Mouse (Mus musculus) activated CD4-positive, CD25-positive, alpha-beta regulatory T cell (primary cell): ENCODE measurements around the gene Nipal1. TPM values are rescaled to one million over a fixed set of nuclear protein-coding genes. Genes with fewer than 3 reads are reported as not detected.

Experiments used
- polyA plus RNA-seq, 2 experiments: library from polyadenylated mRNA; unstranded; fragments of 100-300 nt; shearing (Covaris generic); gene quantifications; one replicate each; pipeline ENCODE4 v1.2.1; 2017

Gene Nipal1
- 10 to 100 TPM; 22.6 to 37.3 TPM for polyA plus RNA-seq

GRCm38 (mm10) chr5:72647418-72647907 is at the start of gene Nipal1:
Nipal1 (plus strand) TSS chr5:72647795.

GRCm38 (mm10) chr5:72644175-72644574 is 3.4 kb upstream of the Nipal1 start, which contains the start of gene Cnga1:
Cnga1 (minus strand) TSS chr5:72644275.

Other genes with a start within 250 kb of the Nipal1 start
- gene Corin, start 143.3 kb upstream of the Nipal1 start, polyA plus RNA-seq: under 1 TPM; 0.20 to 0.22 TPM
- 1 to 10 TPM; 5.9 to 6.9 TPM for gene Nfxl1, start 88.1 kb upstream of the Nipal1 start, polyA plus RNA-seq
- gene Zar1, start 66.5 kb upstream of the Nipal1 start, polyA plus RNA-seq: not detected
- not detected for gene Gm5868, start 60.2 kb upstream of the Nipal1 start, polyA plus RNA-seq
- gene Cnga1, start 3.5 kb upstream of the Nipal1 start, polyA plus RNA-seq: 1 to 10 TPM in 1 of 2 experiments, under 1 TPM in 1; 0.79 to 2.0 TPM
- 100 to 1,000 TPM in 1 of 2 experiments, 10 to 100 TPM in 1; 68.0 to 103 TPM for gene Txk, start 105.0 kb downstream of the Nipal1 start, polyA plus RNA-seq
- gene Tec, start 220.7 kb downstream of the Nipal1 start, polyA plus RNA-seq: 10 to 100 TPM; 10.6 to 10.8 TPM